Comparison of ENCODE assay signal across 11 mouse cellular contexts in the genomic region with DNA sequence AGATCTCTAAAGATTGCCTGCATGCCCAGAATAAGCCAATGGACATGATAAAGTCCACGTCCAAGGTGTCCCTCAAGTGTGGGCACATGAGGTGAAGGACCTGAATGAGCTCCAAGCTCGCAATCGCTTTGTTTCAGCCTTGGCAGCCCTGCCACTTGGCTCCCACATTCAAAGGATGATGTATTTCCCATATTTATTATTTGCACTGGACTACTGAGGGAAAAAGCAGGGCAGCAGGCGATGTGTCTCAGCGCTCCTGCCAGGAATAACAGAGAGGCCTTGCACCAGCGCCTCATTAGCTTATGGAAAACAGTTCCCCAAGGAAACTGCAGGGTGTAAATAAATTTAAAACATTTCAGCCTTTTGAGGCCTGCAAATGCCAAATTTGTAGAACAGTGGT.
DNase-seq lines count a peak whose midpoint lies in the region; ATAC-seq lines count a peak whose summit lies in the region.
"Had no signal": no experiment of that assay in that cellular context is flagged by ENCODE, and none has a peak within 500 bp of the region (broad histone marks: within the 10 kb centered on the region; RNA-seq: fewer than 3 reads in every experiment).

No protein-coding gene starts in this region.

- H3K27me3 ChIP-seq in forebrain, embryonic 13.5 days = no peaks in the 10 kb centered on the region
- H3K27me3 ChIP-seq in forebrain, embryonic 11.5 days (ENCODE audit: control insufficient read depth, insufficient read depth, low read length) = no peaks in the 10 kb centered on the region
- H3K27me3 ChIP-seq: embryonic facial prominence, embryonic 12.5 days had no signal

- no peaks in the 10 kb centered on the region for H3K36me3 ChIP-seq in forebrain, embryonic 13.5 days (ENCODE audit: poor library complexity, severe bottlenecking)
- H3K36me3 ChIP-seq in forebrain, embryonic 11.5 days (ENCODE audit: control insufficient read depth, insufficient read depth, low read length) = no peaks in the 10 kb centered on the region
- H3K36me3 ChIP-seq: embryonic facial prominence, embryonic 12.5 days had no signal

- no peaks in the 10 kb centered on the region for H3K4me1 ChIP-seq in forebrain, embryonic 13.5 days
- H3K4me1 ChIP-seq in forebrain, embryonic 11.5 days (replicated peaks; ENCODE audit: control insufficient read depth, insufficient read depth, low read length) = no peaks in the 10 kb centered on the region
- H3K4me1 ChIP-seq: embryonic facial prominence, embryonic 12.5 days had no signal

- H3K9ac ChIP-seq in forebrain, embryonic 13.5 days = no peak overlapping the region
- no peak overlapping the region for H3K9ac ChIP-seq in forebrain, embryonic 11.5 days (ENCODE audit: low read length)
- H3K9ac ChIP-seq: embryonic facial prominence, embryonic 12.5 days had no signal

- no peak for DNase-seq in forebrain, embryonic 11.5 days (ENCODE audit: low spot score)
- DNase-seq in kidney, postnatal 14 days = peak; percentile 6
- DNase-seq in kidney, adult 11 months = no peak
- DNase-seq in cerebellum, adult 18-20 months = peak; percentile 36 to 39
- DNase-seq in heart, postnatal 10 days = peak; percentile 50 to 65
- no peak for DNase-seq in urinary bladder, postnatal 36 days (ENCODE audit: low spot score in 2 of 2)
- no peak for DNase-seq in gastrocnemius, postnatal 14 days
- DNase-seq: lung, adult 18-20 months had no signal

- no peak overlapping the region for H3K27ac ChIP-seq in forebrain, embryonic 13.5 days
- no peak overlapping the region for H3K27ac ChIP-seq in forebrain, embryonic 11.5 days (ENCODE audit: low read depth, low read length)
- H3K27ac ChIP-seq: embryonic facial prominence, embryonic 12.5 days had no signal

- no peak overlapping the region for H3K4me2 ChIP-seq in forebrain, embryonic 13.5 days
- no peak overlapping the region for H3K4me2 ChIP-seq in forebrain, embryonic 11.5 days (ENCODE audit: low read depth, low read length, severe bottlenecking)
- H3K4me2 ChIP-seq: embryonic facial prominence, embryonic 12.5 days had no signal

- intact Hi-C loops in heart, postnatal 10 days (cut with DNase I) = no loop called here
- intact Hi-C loops in gastrocnemius, postnatal 14 days (cut with DNase I; ENCODE audit: low total_unique reads) = no loop called here

- no peaks in the 10 kb centered on the region for H3K9me3 ChIP-seq in forebrain, embryonic 13.5 days (replicated peaks)
- H3K9me3 ChIP-seq in forebrain, embryonic 11.5 days (ENCODE audit: control insufficient read depth, low read length) = no peaks in the 10 kb centered on the region
- H3K9me3 ChIP-seq: embryonic facial prominence, embryonic 12.5 days had no signal

- H3K4me3 ChIP-seq in forebrain, embryonic 13.5 days = no peak overlapping the region
- H3K4me3 ChIP-seq in forebrain, embryonic 11.5 days (ENCODE audit: low read depth, low read length) = no peak overlapping the region
- H3K4me3 ChIP-seq: embryonic facial prominence, embryonic 12.5 days had no signal

- WGBS in forebrain, embryonic 13.5 days = 82% methylated on average over 6 of the region's 6 CpGs
- 88% methylated on average over 6 of the region's 6 CpGs for WGBS in forebrain, embryonic 11.5 days

- ATAC-seq in forebrain, embryonic 13.5 days = 0 out of 2 replicates have a peak, but pooled peaks have one; percentile 30
- no peak for ATAC-seq in forebrain, embryonic 11.5 days (replicated peaks; ENCODE audit: low FRiP score)
- ATAC-seq: inflammation-experienced regulatory T-cells, adult 6 months had no signal

Comparison
In these comparisons a context has a peak if more than half of its experiments do, and no peak if none do; other contexts are left out.
1. DNase-seq: peak in kidney, postnatal 14 days (single experiment), cerebellum, adult 18-20 months (2 of 2) and heart, postnatal 10 days (2 of 2); none in forebrain, embryonic 11.5 days (single experiment), kidney, adult 11 months (single experiment), urinary bladder, postnatal 36 days (0 of 2) and gastrocnemius, postnatal 14 days (single experiment).